Mouse (Mus musculus): ENCODE results near the gene Bpifc. TPM values are rescaled to one million over a fixed set of nuclear protein-coding genes. Genes with fewer than 3 reads are reported as not detected.

Bpifc gene
- total and polyA plus RNA-seq, 2 experiments from 2014 or later, result 0.10 to 0.13 TPM

DNA sequence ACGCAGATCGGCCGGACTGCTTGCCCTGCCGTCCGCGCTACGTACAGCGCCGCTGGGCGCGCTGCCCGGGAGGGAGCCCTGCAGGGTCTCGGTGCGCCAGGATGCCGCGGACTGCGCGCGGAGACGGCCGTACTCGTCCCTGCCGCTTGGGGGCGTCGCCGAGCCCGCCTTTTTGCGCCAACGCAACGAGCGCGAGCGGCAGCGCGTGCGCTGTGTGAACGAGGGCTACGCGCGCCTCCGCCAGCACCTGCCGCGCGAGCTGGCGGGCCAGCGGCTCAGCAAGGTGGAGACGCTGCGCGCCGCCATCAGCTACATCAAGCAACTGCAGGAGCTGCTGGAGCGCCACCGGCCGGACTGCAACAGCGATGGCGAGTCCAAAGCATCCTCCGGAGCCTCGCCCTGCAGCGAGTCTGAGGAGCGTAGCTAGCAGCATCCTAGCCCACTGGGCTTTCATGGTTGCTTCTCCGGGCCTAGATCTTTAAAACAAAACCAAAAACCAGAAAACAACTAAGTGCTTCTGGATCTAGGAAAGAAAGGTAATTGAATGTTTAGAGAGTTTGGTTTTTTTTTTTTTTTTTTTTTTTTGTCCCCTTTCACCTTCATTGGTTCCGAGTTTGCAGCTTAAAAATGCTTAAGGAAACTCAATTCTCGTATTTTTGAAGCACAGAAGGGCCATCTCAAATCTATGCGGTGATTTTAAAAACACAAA, 83.0 kb downstream of the Bpifc start:
- TF ChIP-seq CTCF (IDR thresholded peaks at IDR 0.05; ENCODE audit: low read depth), result peak; percentile 80
- Histone ChIP-seq H3K4me2 (ENCODE audit: low read depth) (peak overlapping the region; percentile 85), H3K27ac (ENCODE audit: low read depth, low read length) (no peak overlapping the region), H3K36me3 (ENCODE audit: insufficient read depth) (no peaks in the 10 kb centered on the region), H3K27me3 (ENCODE audit: insufficient read depth, low read length) (no peaks in the 10 kb centered on the region), H3K9me3 (ENCODE audit: low read length) (no peaks in the 10 kb centered on the region), H3K9ac (peak overlapping the region; percentile 62), H3K4me1 (ENCODE audit: insufficient read depth) (peaks cover 15% of the 10 kb centered on the region; the same call in 1 of the 2 replicates), H3K4me3 (ENCODE audit: low read depth, low read length) (peak overlapping the region; percentile 53)
- DNase-seq, result peak; percentile 88
- peak; percentile 94 for ATAC-seq
- WGBS, result 1% methylated on average over 63 of the region's 63 CpGs

DNA sequence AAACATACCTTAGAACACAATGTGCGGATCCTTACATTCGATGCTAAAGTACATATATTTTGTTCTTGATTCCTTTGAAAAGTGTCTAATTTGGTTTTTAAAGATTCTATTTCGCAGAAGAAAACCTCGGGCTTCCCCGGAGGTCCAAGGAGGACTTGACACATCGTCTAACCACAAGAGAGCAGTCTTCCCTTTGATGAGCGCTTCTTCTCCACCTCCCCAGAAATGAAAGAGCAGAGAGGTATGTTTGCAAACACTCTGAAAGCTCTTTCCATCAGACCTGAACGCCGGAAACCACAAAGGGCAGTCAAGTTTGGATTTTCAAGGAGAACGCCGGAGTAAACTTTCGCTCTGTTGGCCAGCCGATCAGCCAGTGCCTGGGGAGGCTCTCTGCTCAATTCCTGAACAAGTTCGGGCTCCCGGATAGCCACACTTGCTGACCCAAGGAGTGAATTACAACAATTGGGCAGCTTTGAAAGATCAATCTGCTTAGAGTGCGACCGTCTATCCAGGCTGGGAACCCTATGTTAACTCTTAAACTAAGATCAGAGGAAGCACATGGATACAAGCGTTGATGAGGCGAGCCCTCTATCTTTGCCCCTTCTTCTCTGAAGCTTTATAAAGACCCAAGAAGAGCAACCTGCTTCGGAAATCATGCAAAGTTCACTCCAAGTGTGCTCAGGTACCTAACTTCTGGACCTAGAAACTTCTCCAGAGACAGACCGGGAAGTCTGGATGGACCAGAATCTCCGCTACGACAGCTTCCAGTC, 83.8 kb downstream of the Bpifc start, which contains the start of gene Ascl4:
Ascl4 (plus strand) TSS at position 6 of the 770 bp plus-strand sequence.
- no peak within 1 kb of the TSS for H3K27ac ChIP-seq (ENCODE audit: low read depth, low read length)
- H3K4me1 ChIP-seq (ENCODE audit: insufficient read depth), result peaks cover 15% of the 10 kb centered on the region; the same call in 1 of the 2 replicates
- peak within 1 kb of the TSS; percentile 85 for H3K4me2 ChIP-seq (ENCODE audit: low read depth)
- H3K36me3 ChIP-seq (ENCODE audit: insufficient read depth), result no peaks in the 10 kb centered on the region
- ATAC-seq, result no peak
- H3K4me3 ChIP-seq (ENCODE audit: low read depth, low read length), result peak within 1 kb of the TSS; percentile 53
- TF ChIP-seq CTCF (IDR thresholded peaks at IDR 0.05; ENCODE audit: low read depth), result peak; percentile 22; the same call in 1 of the 2 replicates
- no peaks in the 10 kb centered on the region for H3K9me3 ChIP-seq (ENCODE audit: low read length)
- DNase-seq, result peak; percentile 4
- no peaks in the 10 kb centered on the region for H3K27me3 ChIP-seq (ENCODE audit: insufficient read depth, low read length)
- WGBS, result 1% methylated on average over 23 of the region's 23 CpGs
- H3K9ac ChIP-seq, result peak within 1 kb of the TSS; percentile 62

DNA sequence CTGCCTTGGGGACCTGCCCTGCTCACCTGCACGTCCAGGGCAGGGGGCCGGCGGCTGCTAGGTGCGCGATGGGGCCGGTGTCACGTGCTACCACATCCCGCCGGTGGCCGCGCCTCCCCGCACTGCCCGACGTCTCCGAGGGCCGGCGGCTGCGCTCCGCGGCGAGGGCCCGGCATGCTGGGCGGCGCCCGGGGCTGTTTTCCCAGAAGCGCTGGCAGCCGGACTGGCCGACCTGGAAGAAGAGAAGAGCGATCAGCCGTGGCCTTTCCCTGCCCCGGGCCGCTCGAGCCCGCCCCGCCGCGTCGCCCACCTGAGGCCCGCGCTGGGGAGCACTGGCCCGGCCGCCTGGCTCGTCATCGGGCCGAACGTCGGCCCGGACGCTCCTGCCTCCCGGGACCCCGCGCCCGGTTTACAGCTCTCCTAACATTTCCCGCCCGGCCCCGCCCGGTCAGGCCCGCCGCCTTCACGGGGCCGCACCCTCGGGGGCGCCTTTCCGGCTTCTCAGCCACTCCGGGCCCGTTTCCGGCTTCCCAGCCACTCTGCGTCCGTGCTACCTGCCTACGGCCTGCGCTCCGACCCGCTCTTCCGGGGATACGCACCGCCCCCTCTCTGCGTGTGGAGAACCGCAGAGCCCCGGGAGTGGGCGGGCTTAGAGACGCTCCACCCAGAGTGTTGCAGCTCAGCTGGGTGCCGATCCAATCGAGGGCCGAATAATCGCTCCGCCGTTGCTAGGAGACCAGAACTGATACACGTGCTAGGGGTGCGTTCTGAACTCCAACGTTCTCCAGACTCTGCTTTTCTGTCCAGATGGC, 95.0 kb downstream of the Bpifc start, which contains the start of gene Prdm4:
Prdm4 (minus strand) TSS at position 645 of the 812 bp plus-strand sequence.
- H3K9me3 ChIP-seq (ENCODE audit: low read length), result no peaks in the 10 kb centered on the region
- DNase-seq (peak; percentile 99), ATAC-seq (peak; percentile 100)
- H3K36me3 ChIP-seq (ENCODE audit: insufficient read depth), result peaks cover 19% of the 10 kb centered on the region
- peak within 1 kb of the TSS; percentile 75 for H3K4me2 ChIP-seq (ENCODE audit: low read depth)
- peak; percentile 55 for TF ChIP-seq CTCF (IDR thresholded peaks at IDR 0.05; ENCODE audit: low read depth)
- H3K9ac ChIP-seq, result peak within 1 kb of the TSS; percentile 79
- WGBS, result 4% methylated on average over 81 of the region's 90 CpGs
- peak within 1 kb of the TSS; percentile 80 for H3K27ac ChIP-seq (ENCODE audit: low read depth, low read length)
- H3K27me3 ChIP-seq (ENCODE audit: insufficient read depth, low read length), result no peaks in the 10 kb centered on the region
- 0 out of 2 replicates have a peak, but pooled peaks cover 3% of the 10 kb centered on the region for H3K4me1 ChIP-seq (ENCODE audit: insufficient read depth)
- peak within 1 kb of the TSS; percentile 98 for H3K4me3 ChIP-seq (ENCODE audit: low read depth, low read length)

Other genes starting within 250 kb of the Bpifc start
- gene Pwp1, start 182.4 kb downstream of the Bpifc start, total RNA-seq (2014; rRNA removed), result 56.3 and 63.9 TPM in 2 replicates
- 60.9 and 62.3 TPM in 2 replicates for gene Pwp1, start 182.4 kb downstream of the Bpifc start, polyA plus RNA-seq (2015; fragmentation: Nextera tagmentation; extraction: Ambion mirVana)
- 51.6 and 65.0 TPM in 2 replicates for gene Prdm4, start 94.8 kb downstream of the Bpifc start, total RNA-seq (2014; rRNA removed)
- gene Prdm4, start 94.8 kb downstream of the Bpifc start, polyA plus RNA-seq (2015; fragmentation: Nextera tagmentation; extraction: Ambion mirVana), result 12.8 and 14.6 TPM in 2 replicates
- 0.08 and 0.24 TPM in 2 replicates for gene Ascl4, start 84.2 kb downstream of the Bpifc start, total RNA-seq (2014; rRNA removed)
- 0.18 and 0.34 TPM in 2 replicates for gene Ascl4, start 84.2 kb downstream of the Bpifc start, polyA plus RNA-seq (2015; fragmentation: Nextera tagmentation; extraction: Ambion mirVana)
- gene Rtcb, start 54.1 kb downstream of the Bpifc start, total RNA-seq (2014; rRNA removed), result 134 and 139 TPM in 2 replicates
- 182 TPM in 2 replicates for gene Rtcb, start 54.1 kb downstream of the Bpifc start, polyA plus RNA-seq (2015; fragmentation: Nextera tagmentation; extraction: Ambion mirVana)
- 10.0 and 15.0 TPM in 2 replicates for gene Fbxo7, start 10.1 kb upstream of the Bpifc start, total RNA-seq (2014; rRNA removed)
- 20.5 and 23.2 TPM in 2 replicates for gene Fbxo7, start 10.1 kb upstream of the Bpifc start, polyA plus RNA-seq (2015; fragmentation: Nextera tagmentation; extraction: Ambion mirVana)

All from forebrain, postnatal 0 days (tissue).